Mouse (Mus musculus): ENCODE results near the gene Cenpl.
"Not testable (repeated sequence)": the region's sequence is repeated elsewhere in the genome, so short reads cannot be mapped to it uniquely, and the experiment has no call there.

The Cenpl gene

GRCm38 (mm10) chr1:161070352-161071271 is at the start of gene Cenpl, which contains the start of gene Dars2:
Gene Cenpl (plus strand): TSS chr1:161070713.
Gene Dars2 (minus strand): TSS chr1:161070658.
- peak; percentile 95 for DNase-seq

GRCm38 (mm10) chr1:161025410-161026210 is 44.9 kb upstream of the Cenpl start:
- no peak for DNase-seq

DNA sequence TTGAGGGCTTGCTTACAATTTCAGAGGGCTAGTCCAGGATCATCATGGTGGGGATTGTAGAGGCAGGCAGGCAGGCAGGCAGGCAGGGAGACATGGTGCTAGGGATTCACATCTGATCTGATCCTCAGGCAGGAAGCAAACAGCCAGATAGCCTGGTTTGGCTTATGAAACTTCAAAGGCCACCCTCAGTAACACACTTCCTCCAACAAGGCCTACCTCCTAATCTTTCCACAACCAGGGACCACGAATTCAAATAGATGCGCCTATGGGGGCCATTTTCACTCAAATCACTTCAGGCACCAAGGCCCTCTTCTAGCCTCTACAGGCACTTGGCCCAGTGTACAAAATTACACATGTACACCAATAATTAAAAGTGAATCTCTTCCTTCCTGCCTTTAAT is 43.3 kb upstream of the Cenpl start:
- no peak for DNase-seq

DNA sequence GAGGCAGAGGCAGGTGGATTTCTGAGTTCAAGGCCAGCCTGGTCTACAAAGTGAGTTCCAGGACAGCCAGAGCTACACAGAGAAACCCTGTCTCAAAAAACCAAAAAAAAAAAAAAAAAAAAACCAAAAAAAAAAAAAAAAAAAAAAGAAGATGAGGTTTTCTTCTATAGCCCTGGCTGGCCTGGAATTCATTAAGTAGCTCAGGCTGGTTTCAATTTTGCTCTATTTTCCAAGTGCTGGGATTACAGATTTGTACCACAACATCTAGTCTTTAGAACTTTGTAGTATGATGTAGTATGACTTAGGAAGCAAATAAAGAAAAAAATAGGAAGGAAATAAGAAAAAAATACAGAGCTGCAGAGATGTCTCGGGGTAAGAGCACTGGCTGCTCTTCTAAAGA is 42.1 kb upstream of the Cenpl start:
- DNase-seq, result not testable (repeated sequence)

DNA sequence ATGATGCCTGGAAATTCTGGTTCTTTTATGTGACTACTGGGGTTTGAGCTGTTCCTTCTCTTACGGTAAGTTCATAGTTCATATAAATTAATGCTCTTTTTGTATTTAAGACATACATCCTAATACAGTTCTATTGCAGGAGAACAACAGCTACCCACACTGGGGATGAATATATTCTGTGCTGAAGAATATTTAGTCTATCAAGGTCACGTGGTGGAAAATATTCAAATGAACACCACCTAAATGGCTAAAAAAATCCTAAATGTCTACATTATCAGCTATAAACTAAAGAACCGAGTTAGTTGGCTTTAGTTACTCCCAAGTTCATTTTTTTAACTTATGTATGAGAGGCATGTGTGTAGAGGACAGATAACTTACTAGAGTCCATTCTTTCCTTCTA is 40.5 kb upstream of the Cenpl start:
- DNase-seq, result no peak

GRCm38 (mm10) chr1:161031881-161032280 is 38.6 kb upstream of the Cenpl start:
- DNase-seq, result no peak

- no peak for DNase-seq
Observed at GRCm38 (mm10) chr1:161032345-161032744, 38.2 kb upstream of the Cenpl start.

- no peak for DNase-seq
Observed at GRCm38 (mm10) chr1:161033856-161034434, 36.6 kb upstream of the Cenpl start.

GRCm38 (mm10) chr1:161034435-161035280 is 35.9 kb upstream of the Cenpl start, which contains the start of gene Zbtb37:
Gene Zbtb37 (minus strand): TSS chr1:161034849.
- DNase-seq, result peak; percentile 95

DNA sequence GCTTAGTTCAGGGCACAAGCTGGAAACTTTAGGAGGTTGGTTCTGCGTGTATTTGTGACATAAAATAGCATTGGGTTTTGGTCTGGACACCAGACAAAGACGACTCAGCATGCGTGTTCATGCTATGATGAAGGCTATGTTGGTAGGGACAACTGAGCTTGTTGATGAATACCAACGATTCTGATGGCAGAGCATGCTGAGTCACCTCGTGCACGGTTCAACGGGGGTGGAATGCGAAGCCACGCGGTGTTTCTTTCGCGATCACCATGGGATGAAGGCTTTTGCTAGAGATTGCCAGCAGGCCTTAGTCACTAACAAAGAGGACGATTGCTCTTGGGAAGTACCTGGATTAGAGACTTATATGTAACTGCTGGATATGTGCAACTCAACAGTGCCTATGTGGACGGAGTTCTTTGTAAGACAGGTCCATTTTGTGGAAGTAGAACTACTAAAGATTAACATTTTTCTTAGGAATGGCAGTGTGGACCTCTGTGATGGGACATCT is 35.2 kb upstream of the Cenpl start:
- peak; percentile 53 for DNase-seq

GRCm38 (mm10) chr1:161035786-161036404 is 34.6 kb upstream of the Cenpl start:
- DNase-seq, result no peak

- no peak for DNase-seq
Observed at GRCm38 (mm10) chr1:161036411-161036841, 34.1 kb upstream of the Cenpl start.

DNA sequence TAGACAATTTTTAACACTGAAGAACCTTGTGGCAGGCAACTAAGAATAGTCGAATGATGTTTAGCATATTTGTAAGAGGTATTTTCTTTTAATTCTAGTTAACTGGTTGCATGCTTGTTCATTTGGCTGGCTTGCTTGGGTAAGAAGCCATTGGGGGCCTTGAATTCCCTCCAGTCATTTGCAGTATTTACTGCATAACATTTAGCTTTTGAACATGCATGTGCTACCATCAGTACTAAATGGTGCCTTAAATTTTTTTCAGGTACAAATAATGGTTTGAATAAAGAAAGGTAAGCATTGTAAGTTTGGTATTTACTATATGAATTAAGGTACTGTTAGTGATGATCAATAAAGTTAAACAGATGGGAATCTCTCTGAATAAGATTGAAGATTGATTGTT is 33.5 kb upstream of the Cenpl start:
- no peak for DNase-seq

- no peak for DNase-seq
Observed at GRCm38 (mm10) chr1:161037599-161037998, 32.9 kb upstream of the Cenpl start.

- DNase-seq, result no peak
Observed at GRCm38 (mm10) chr1:161038004-161038403, 32.5 kb upstream of the Cenpl start.

DNA sequence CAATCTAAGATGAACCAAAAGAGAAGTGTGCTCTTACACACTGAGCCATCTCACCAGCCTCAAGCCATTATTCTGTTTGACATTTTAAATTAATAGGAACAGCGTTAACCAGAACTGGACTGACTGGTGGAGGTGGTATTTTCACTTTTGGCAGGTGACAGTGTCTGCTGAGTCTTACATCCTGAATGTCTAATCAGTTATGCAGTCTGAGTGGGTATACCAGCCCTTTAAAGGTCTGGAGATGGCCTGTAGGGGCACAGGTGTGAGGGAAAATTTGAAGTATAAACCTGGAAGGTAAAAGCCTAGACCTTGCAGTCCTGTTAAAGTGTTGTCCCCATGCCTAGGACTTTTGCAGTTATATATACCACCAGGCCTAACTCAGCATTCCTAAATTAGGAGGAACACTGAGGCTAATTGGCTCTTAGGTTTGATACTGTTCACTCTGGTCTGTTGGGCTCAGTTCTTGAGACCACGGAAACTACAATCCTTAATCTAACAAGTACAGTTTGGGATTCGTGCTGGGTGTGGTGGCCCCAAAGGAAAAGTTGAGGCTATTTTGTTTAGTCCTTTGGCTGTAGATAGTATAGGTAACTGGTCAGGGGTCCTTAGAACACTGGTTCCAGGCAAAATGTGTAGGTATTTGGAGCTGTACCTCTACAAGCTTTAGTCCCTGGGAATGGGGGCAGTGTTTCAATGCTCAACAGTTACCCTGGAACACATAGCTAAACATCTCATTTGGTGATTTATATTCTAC is 31.4 kb upstream of the Cenpl start:
- no peak for DNase-seq

- no peak for DNase-seq
Observed at GRCm38 (mm10) chr1:161039741-161040425, 30.6 kb upstream of the Cenpl start.

DNA sequence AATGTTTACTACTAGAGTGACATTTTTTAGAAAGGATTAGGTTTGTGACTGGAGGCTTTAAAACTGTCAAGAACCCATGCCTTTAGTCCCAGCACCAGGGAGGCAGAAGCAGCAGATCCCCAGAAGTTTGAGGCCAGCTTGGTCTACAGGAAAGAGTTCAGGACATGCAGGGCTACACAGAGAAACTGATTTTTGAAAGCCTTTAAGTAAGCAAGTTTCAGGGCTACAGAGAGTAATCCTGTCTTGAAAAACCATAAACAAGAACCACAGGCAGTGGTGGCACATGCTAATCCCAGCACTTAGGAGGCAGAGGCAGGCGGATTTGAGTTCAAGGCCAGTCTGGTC is 30.1 kb upstream of the Cenpl start:
- DNase-seq, result no peak

DNA sequence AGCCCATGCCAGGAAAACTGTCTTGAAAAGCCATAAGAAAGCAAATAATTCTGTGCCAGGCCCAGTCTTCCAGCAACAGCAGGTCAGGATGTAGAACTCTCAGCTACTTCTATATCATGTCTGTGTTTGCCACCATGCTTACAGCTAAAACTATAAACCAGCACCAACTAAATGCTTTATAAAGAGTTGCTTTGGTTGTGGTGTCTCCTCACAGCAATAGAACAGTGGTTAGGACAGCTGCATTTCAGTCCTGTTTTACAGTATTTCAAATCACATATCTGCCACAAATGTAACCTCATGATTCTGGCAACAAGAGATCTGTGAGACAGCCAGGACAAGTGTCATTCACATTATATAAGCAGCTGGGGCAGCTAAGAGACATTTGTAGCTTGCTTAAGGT is 29.7 kb upstream of the Cenpl start:
- DNase-seq, result no peak

GRCm38 (mm10) chr1:161041261-161042020 is 29.1 kb upstream of the Cenpl start:
- DNase-seq, result no peak

Data from right cerebral cortex, postnatal 14 days (tissue).